Mouse (Mus musculus) midbrain, postnatal 0 days (tissue): ENCODE measurements around the gene Cfap97d2. TPM values are rescaled to one million over a fixed set of nuclear protein-coding genes. Genes with fewer than 3 reads are reported as not detected.

Source experiments
- ATAC-seq: fragments of 200-750 bp; cut with Nextera tagmentation; 2 replicates; pipeline ENCODE4 v1.8.0; 2017; ENCODE audit warnings: moderate number of reproducible peaks, mild to moderate bottlenecking, moderate TSS enrichment, moderate library complexity; ENCODE audit not compliant: low FRiP score
- DNase-seq: peaks from one replicate; pipeline ENCODE4 v3.0.0-alpha.2; 2015; ENCODE audit warnings: low spot score
- H3K27ac ChIP-seq: fragments of 300-500 bp; sonication (generic); 2 replicates; pipeline ENCODE4 v1.5.1; 2014; ENCODE audit warnings: low read depth, mild to moderate bottlenecking, low read length, mixed read lengths
- H3K27me3 ChIP-seq: fragments of 300-500 bp; sonication (generic); 2 replicates; pipeline ENCODE4 v1.6.1; 2014; ENCODE audit warnings: low read length, control low read depth, mixed read lengths; ENCODE audit not compliant: insufficient read depth
- H3K36me3 ChIP-seq: fragments of 300-500 bp; sonication (generic); 2 replicates; pipeline ENCODE4 v1.6.1; 2014; ENCODE audit warnings: low read length, control low read depth, mixed read lengths; ENCODE audit not compliant: insufficient read depth
- H3K4me1 ChIP-seq: fragments of 300-500 bp; sonication (generic); 2 replicates; pipeline ENCODE4 v1.6.1; 2014; ENCODE audit warnings: mild to moderate bottlenecking, control low read depth, antibody characterized with exemption, low read length, mixed read lengths; ENCODE audit not compliant: insufficient read depth
- H3K4me2 ChIP-seq: fragments of 300-500 bp; sonication (generic); 2 replicates; pipeline ENCODE4 v1.6.1; 2014; ENCODE audit warnings: low read depth, mild to moderate bottlenecking, low read length, mixed read lengths; ENCODE audit not compliant: poor library complexity, severe bottlenecking
- H3K4me3 ChIP-seq: fragments of 300-500 bp; sonication (generic); 2 replicates; pipeline ENCODE4 v1.5.1; 2014; ENCODE audit warnings: low read depth, mild to moderate bottlenecking, low read length, moderate library complexity
- H3K9ac ChIP-seq: fragments of 300-500 bp; sonication (generic); replicated peaks from 2 replicates; pipeline ENCODE4 v1.6.1; 2014; ENCODE audit warnings: mild to moderate bottlenecking, low read length, moderate library complexity, mixed read lengths; ENCODE audit not compliant: poor library complexity, severe bottlenecking
- H3K9me3 ChIP-seq: fragments of 300-500 bp; sonication (generic); 2 replicates; pipeline ENCODE4 v1.6.1; 2016; ENCODE audit warnings: low read length, control low read depth
- CTCF ChIP-seq: IDR thresholded peaks from 2 replicates; pipeline ENCODE4 v1.5.1; 2016; ENCODE audit warnings: antibody characterized with exemption, mild to moderate bottlenecking
- WGBS: fragments of 180-500 bp; shearing (Covaris S2); extraction: QIAGEN DNeasy Blood & Tissue Kit; methylation state at CpG from one replicate; pipeline ENCODE4 v1.1.7; 2014; 5-methylcytosine and 5-hydroxymethylcytosine counted together
- polyA plus RNA-seq: library from polyadenylated mRNA; unstranded; fragments of >200 nt; fragmentation: Nextera tagmentation; extraction: Ambion mirVana; gene quantifications from 2 replicates; pipeline ENCODE4 v1.2.1, GENCODE M21; 2015
- total RNA-seq: library from RNA; depleted of rRNA; stranded (reverse); fragments of >200 nt; gene quantifications from 2 replicates; pipeline ENCODE4 v1.2.3, GENCODE M21; 2014; rRNA removed

Gene Cfap97d2
- total and polyA plus RNA-seq, 2 experiments from 2014 or later, result 2.8 to 4.9 TPM

DNA sequence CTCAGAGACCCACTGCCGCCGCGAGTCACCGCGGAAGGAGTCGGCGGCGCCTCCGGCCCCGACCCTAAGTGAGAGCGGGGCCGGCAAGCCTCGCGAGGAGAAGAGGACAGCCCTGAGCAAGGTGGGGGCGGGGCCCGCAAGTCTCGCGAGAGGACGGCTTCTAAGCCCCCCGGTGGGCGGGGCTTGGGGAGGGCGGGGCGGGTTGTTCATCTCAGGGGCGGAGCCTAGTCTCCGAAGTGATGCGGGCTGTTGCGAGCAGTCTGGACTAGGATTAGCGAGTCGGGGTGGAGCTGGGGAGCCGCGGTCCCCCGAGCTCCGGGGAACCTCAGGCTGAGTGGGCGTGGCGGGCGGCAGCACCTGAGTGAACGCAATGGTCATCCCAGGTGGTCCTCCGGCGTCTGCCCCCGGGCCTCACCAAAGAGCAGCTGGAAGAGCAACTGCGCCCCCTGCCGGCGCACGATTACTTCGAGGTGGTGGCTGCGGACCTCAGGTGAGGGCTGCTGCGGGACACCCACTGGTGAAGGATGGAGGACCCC is 80.1 kb downstream of the Cfap97d2 start:
- under 1% methylated on average over 33 of the region's 47 CpGs for WGBS
- no peaks in the 10 kb centered on the region for H3K9me3 ChIP-seq
- H3K27me3 ChIP-seq, result no peaks in the 10 kb centered on the region
- peak overlapping the region; percentile 92 for H3K27ac ChIP-seq
- peaks cover 16% of the 10 kb centered on the region for H3K36me3 ChIP-seq
- peak overlapping the region; percentile 67 for H3K9ac ChIP-seq
- H3K4me3 ChIP-seq, result peak overlapping the region; percentile 44
- peak; percentile 89 for TF ChIP-seq CTCF
- no peaks in the 10 kb centered on the region for H3K4me1 ChIP-seq
- DNase-seq (peak; percentile 98), ATAC-seq (peak; percentile 98)
- peak overlapping the region; percentile 75 for H3K4me2 ChIP-seq

DNA sequence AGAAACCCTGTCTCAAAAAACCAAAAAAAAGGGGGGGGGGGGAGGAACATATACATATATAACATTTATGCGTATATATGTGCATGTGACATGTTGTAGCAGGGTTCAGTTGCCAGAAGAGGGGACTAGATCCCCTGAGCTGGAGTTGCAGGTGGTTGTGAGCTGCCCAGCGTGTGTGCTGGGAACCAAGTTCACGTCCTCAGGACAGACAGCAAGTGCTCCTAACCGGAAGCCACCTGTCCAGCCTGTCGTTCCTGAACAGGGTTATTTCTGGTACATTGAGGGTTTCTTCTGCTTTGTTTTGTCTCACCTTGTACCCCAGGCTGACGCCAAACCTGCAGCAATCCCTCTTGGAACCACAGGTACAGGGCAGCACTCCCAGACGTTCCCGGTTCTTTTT is 83.9 kb downstream of the Cfap97d2 start:
- no peak for DNase-seq
- no peak overlapping the region for H3K27ac ChIP-seq
- H3K9ac ChIP-seq, result no peak overlapping the region

More for the DNA sequence above, 83.9 kb downstream of the Cfap97d2 start:
- no peak for TF ChIP-seq CTCF
- Histone ChIP-seq H3K4me1 (no peaks in the 10 kb centered on the region), H3K4me2 (no peak overlapping the region), H3K4me3 (no peak overlapping the region), H3K36me3 (peaks cover 15% of the 10 kb centered on the region), H3K27me3 (no peaks in the 10 kb centered on the region), H3K9me3 (no peaks in the 10 kb centered on the region)
- ATAC-seq, result no peak
- WGBS, result 95% methylated on average over 8 of the region's 8 CpGs

Other genes with a start within 250 kb of the Cfap97d2 start
- gene Gas6, start 211.4 kb upstream of the Cfap97d2 start, total RNA-seq, result 73.6 and 91.0 TPM in 2 replicates
- gene Gas6, start 211.4 kb upstream of the Cfap97d2 start, polyA plus RNA-seq, result 63.0 and 67.8 TPM in 2 replicates
- not detected in 2 replicates for gene 1700029H14Rik, start 143.4 kb upstream of the Cfap97d2 start, total RNA-seq
- not detected in 2 replicates for gene 1700029H14Rik, start 143.4 kb upstream of the Cfap97d2 start, polyA plus RNA-seq
- 43.9 and 52.7 TPM in 2 replicates for gene Rasa3, start 28.3 kb upstream of the Cfap97d2 start, total RNA-seq
- 20.5 and 23.5 TPM in 2 replicates for gene Rasa3, start 28.3 kb upstream of the Cfap97d2 start, polyA plus RNA-seq
- 96.2 and 111 TPM in 2 replicates for gene Cdc16, start 51.8 kb downstream of the Cfap97d2 start, total RNA-seq
- gene Cdc16, start 51.8 kb downstream of the Cfap97d2 start, polyA plus RNA-seq, result 91.5 and 92.2 TPM in 2 replicates
- gene Upf3a, start 79.7 kb downstream of the Cfap97d2 start, total RNA-seq, result 15.2 and 19.7 TPM in 2 replicates
- gene Upf3a, start 79.7 kb downstream of the Cfap97d2 start, polyA plus RNA-seq, result 44.0 and 44.6 TPM in 2 replicates
- gene AF366264, start 132.5 kb downstream of the Cfap97d2 start, total RNA-seq, result not detected in 2 replicates
- gene AF366264, start 132.5 kb downstream of the Cfap97d2 start, polyA plus RNA-seq, result not detected in 2 replicates
- gene Champ1, start 163.8 kb downstream of the Cfap97d2 start, total RNA-seq, result 43.1 and 45.9 TPM in 2 replicates
- gene Champ1, start 163.8 kb downstream of the Cfap97d2 start, polyA plus RNA-seq, result 42.1 and 42.9 TPM in 2 replicates
- 68.9 and 79.9 TPM in 2 replicates for gene Coprs, start 184.4 kb downstream of the Cfap97d2 start, total RNA-seq
- 151 and 167 TPM in 2 replicates for gene Coprs, start 184.4 kb downstream of the Cfap97d2 start, polyA plus RNA-seq